ENCODE assay signal across 8 mouse cellular contexts in genomic region chr10:128409692-128410559, GRCm38 (mm10). TPM values are rescaled to one million over a fixed set of nuclear protein-coding genes. Genes with fewer than 3 reads are reported as not detected.
DNase-seq lines count a peak whose midpoint lies in the region; ATAC-seq and TF ChIP-seq lines count a peak whose summit lies in the region.

No protein-coding gene starts in this region.

- H3K4me3 ChIP-seq in hindbrain, embryonic 13.5 days = peak overlapping the region; percentile 93

- CTCF ChIA-PET in Patski (lab: Charles Lee) = interaction anchor here (0.6 to 2.0 kb wide), 3 partner anchors 30 to 80 kb away, joined by 3 to 10 read pairs (median 3); no protein-coding TSS in a partner anchor

- peaks cover 53% of the 10 kb centered on the region for H3K4me1 ChIP-seq in hindbrain, embryonic 13.5 days (replicated peaks)

- no peaks in the 10 kb centered on the region for H3K27me3 ChIP-seq in Patski
- H3K27me3 ChIP-seq in hindbrain, embryonic 13.5 days = no peaks in the 10 kb centered on the region

- 5% methylated on average over 36 of the region's 36 CpGs for WGBS in hindbrain, embryonic 13.5 days

- peak overlapping the region; percentile 96 for H3K9ac ChIP-seq in hindbrain, embryonic 13.5 days

- POLR2A ChIA-PET in Patski (lab: Charles Lee) = interaction anchor here (0.6 to 1.7 kb wide), 4 partner anchors 10 to 32 kb away, joined by 3 to 6 read pairs (median 4); partner anchors contain the start of gene Slc39a5

- no peak for TF ChIP-seq CTCF in Patski (IDR thresholded peaks at IDR 0.05)

- peak overlapping the region; percentile 89 for H3K27ac ChIP-seq in hindbrain, embryonic 13.5 days

- peak; percentile 90 for DNase-seq in Patski (ENCODE audit: low read depth, low spot score)
- peak; percentile 97 to 99 for DNase-seq in cerebellum, postnatal 14 days
- DNase-seq in frontal cortex, postnatal 14 days (ENCODE audit: low spot score in 2 of 2) = peak; percentile 97
- peak; percentile 94 to 99 for DNase-seq in layer of hippocampus, postnatal 25 days (ENCODE audit: extremely low spot score in 1 of 2, low spot score in 1 of 2)
- peak; percentile 99 for DNase-seq in lung, postnatal 25 days (ENCODE audit: low spot score)
- peak; percentile 98 for DNase-seq in retina, embryonic 14.5 days (ENCODE audit: low spot score)
- DNase-seq in thymus, postnatal 4 days = peak; percentile 98

- peaks cover 33% of the 10 kb centered on the region for H3K36me3 ChIP-seq in hindbrain, embryonic 13.5 days

- ATAC-seq in Patski = peak; percentile 83
- ATAC-seq in hindbrain, embryonic 13.5 days (ENCODE audit: low FRiP score) = peak; percentile 90

- H3K9me3 ChIP-seq in hindbrain, embryonic 13.5 days = no peaks in the 10 kb centered on the region

- H3K4me2 ChIP-seq in hindbrain, embryonic 13.5 days = peak overlapping the region; percentile 90

- in situ Hi-C loops in Patski (cut with MboI; ENCODE audit: low pct_unique_long_range_greater_than_20kb) = loop anchor here (5.0 kb wide), 1 partner anchor 47 kb away; the partner anchor contains the start of gene Smarcc2

RNA-seq across cellular contexts. Expression of gene Nabp2, which starts 1.4 kb away (rescaled TPM):
- 85.0 TPM for polyA plus RNA-seq in Patski (2021)
- 126 and 139 TPM in 2 replicates for polyA plus RNA-seq in hindbrain, embryonic 13.5 days (2015; fragmentation: Nextera tagmentation; extraction: Ambion mirVana)
- 100 to 1,000 TPM in 1 of 2 experiments, 10 to 100 TPM in 1; 96.7 to 101 TPM for total RNA-seq in layer of hippocampus, postnatal 25 days (2021)

RNA-seq across cellular contexts. Expression of gene Rnf41, which starts 1.5 kb away (rescaled TPM):
- 43.3 TPM for polyA plus RNA-seq in Patski (2021)
- polyA plus RNA-seq in hindbrain, embryonic 13.5 days (2015; fragmentation: Nextera tagmentation; extraction: Ambion mirVana) = 81.9 and 83.8 TPM in 2 replicates
- total RNA-seq in layer of hippocampus, postnatal 25 days (2021) = 10 to 100 TPM; 68.0 to 76.9 TPM

RNA-seq across cellular contexts. Expression of gene Slc39a5, which starts 8.9 kb away (rescaled TPM):
- 0.12 TPM for polyA plus RNA-seq in Patski (2021)
- polyA plus RNA-seq in hindbrain, embryonic 13.5 days (2015; fragmentation: Nextera tagmentation; extraction: Ambion mirVana) = not detected in 2 replicates
- total RNA-seq in layer of hippocampus, postnatal 25 days (2021) = not detected

RNA-seq across cellular contexts. Expression of gene Ankrd52, which starts 33.0 kb away (rescaled TPM):
- 55.9 TPM for polyA plus RNA-seq in Patski (2021)
- polyA plus RNA-seq in hindbrain, embryonic 13.5 days (2015; fragmentation: Nextera tagmentation; extraction: Ambion mirVana) = 11.7 and 12.9 TPM in 2 replicates
- 10 to 100 TPM; 54.7 to 69.5 TPM for total RNA-seq in layer of hippocampus, postnatal 25 days (2021)

RNA-seq across cellular contexts. Expression of gene Coq10a, which starts 41.1 kb away (rescaled TPM):
- 34.5 TPM for polyA plus RNA-seq in Patski (2021)
- 31.1 and 37.6 TPM in 2 replicates for polyA plus RNA-seq in hindbrain, embryonic 13.5 days (2015; fragmentation: Nextera tagmentation; extraction: Ambion mirVana)
- 10 to 100 TPM; 52.9 to 53.5 TPM for total RNA-seq in layer of hippocampus, postnatal 25 days (2021)

Comparison
In these comparisons a context has a peak if more than half of its experiments do, and no peak if none do; other contexts are left out.
1. Peak in every context shown above with its lines: DNase-seq, ATAC-seq, H3K4me3 ChIP-seq and H3K27ac ChIP-seq.